Mouse (Mus musculus) right cerebral cortex, postnatal 10 days (tissue): ENCODE results near the gene Gm27021.

ENCODE experiments used
- DNase-seq, 2 experiments: peaks; one replicate each; pipeline ENCODE4 v3.0.0; 2021; ENCODE audit warnings: low spot score in 2 of 2

Gm27021 gene

GRCm38 (mm10) chr8:120602672-120603071 lies 65.2 kb downstream of the Gm27021 start:
- DNase-seq, result no peak

- DNase-seq, result peak; percentile 81 to 83
These were observed 68.4 kb downstream of the Gm27021 start for GRCm38 (mm10) chr8:120599504-120599903.

GRCm38 (mm10) chr8:120598579-120598978 lies 69.3 kb downstream of the Gm27021 start:
- DNase-seq, result peak; percentile 90 to 94

GRCm38 (mm10) chr8:120595963-120596362 lies 71.9 kb downstream of the Gm27021 start:
- peak in 1 of 2 experiments; percentile 69 for DNase-seq

GRCm38 (mm10) chr8:120594571-120594970 lies 73.3 kb downstream of the Gm27021 start:
- DNase-seq, result no peak

GRCm38 (mm10) chr8:120591587-120592292 lies 76.1 kb downstream of the Gm27021 start:
- no peak for DNase-seq

- peak; percentile 63 to 65 for DNase-seq
These were observed 78.0 kb downstream of the Gm27021 start for GRCm38 (mm10) chr8:120589921-120590320.

- DNase-seq, result peak; percentile 99 to 100
These were observed 78.7 kb downstream of the Gm27021 start, which contains the start of gene Gins2 for GRCm38 (mm10) chr8:120588908-120589771. Gene Gins2 (minus strand): TSS chr8:120589304.

GRCm38 (mm10) chr8:120585521-120585920 lies 82.4 kb downstream of the Gm27021 start:
- DNase-seq, result no peak

- DNase-seq, result no peak
These were observed 86.1 kb downstream of the Gm27021 start for GRCm38 (mm10) chr8:120581811-120582210.

GRCm38 (mm10) chr8:120581329-120581728 lies 86.5 kb downstream of the Gm27021 start:
- DNase-seq, result no peak

- no peak for DNase-seq
These were observed 87.4 kb downstream of the Gm27021 start for GRCm38 (mm10) chr8:120580336-120581000.

- DNase-seq, result no peak
These were observed 90.1 kb downstream of the Gm27021 start for GRCm38 (mm10) chr8:120577821-120578220.

GRCm38 (mm10) chr8:120575801-120576200 lies 92.1 kb downstream of the Gm27021 start:
- DNase-seq, result peak in 1 of 2 experiments; percentile 51

- DNase-seq, result no peak
These were observed 92.9 kb downstream of the Gm27021 start for GRCm38 (mm10) chr8:120574941-120575340.

- DNase-seq, result no peak
These were observed 94.0 kb downstream of the Gm27021 start for GRCm38 (mm10) chr8:120573866-120574265.

GRCm38 (mm10) chr8:120572534-120572933 lies 95.3 kb downstream of the Gm27021 start:
- peak; percentile 81 to 83 for DNase-seq

- no peak for DNase-seq
These were observed 96.3 kb downstream of the Gm27021 start for GRCm38 (mm10) chr8:120571561-120571960.

- peak; percentile 82 to 85 for DNase-seq
These were observed 97.8 kb downstream of the Gm27021 start for GRCm38 (mm10) chr8:120569939-120570715.

- no peak for DNase-seq
These were observed 98.8 kb downstream of the Gm27021 start for GRCm38 (mm10) chr8:120569123-120569522.

- DNase-seq, result no peak
These were observed 99.6 kb downstream of the Gm27021 start for GRCm38 (mm10) chr8:120568164-120568798.
